Mouse (Mus musculus): ENCODE results near the gene Selenos. TPM values are rescaled to one million over a fixed set of nuclear protein-coding genes. Genes with fewer than 3 reads are reported as not detected.

The Selenos gene
- polyA plus RNA-seq, 1 experiment: 50.9 TPM

- Histone ChIP-seq H3K27me3 (ENCODE audit: control insufficient read depth, insufficient read depth, insufficient read length) (no peaks in the 10 kb centered on the region), H3ac (ENCODE audit: control insufficient read depth, insufficient read length) (no peak overlapping the region), H3K4me2 (ENCODE audit: low read depth) (no peak overlapping the region), H3K36me3 (ENCODE audit: control insufficient read depth, insufficient read depth) (no peaks in the 10 kb centered on the region), H3K4me3 (no peak overlapping the region), H3K79me2 (ENCODE audit: control insufficient read depth, insufficient read depth) (peaks cover 98% of the 10 kb centered on the region)
- TF ChIP-seq USF1 (IDR thresholded peaks at IDR 0.05; ENCODE audit: low read depth) (no peak), TCF12 (IDR thresholded peaks at IDR 0.05; ENCODE audit: insufficient read depth, poor library complexity, severe bottlenecking) (no peak), TCF3 (IDR thresholded peaks at IDR 0.05; ENCODE audit: insufficient read length, low read depth) (no peak), MAX (IDR thresholded peaks at IDR 0.05; ENCODE audit: low read depth) (no peak), POLR2A (IDR thresholded peaks at IDR 0.05; ENCODE audit: insufficient read length, low read depth) (no peak), MYOG (IDR thresholded peaks at IDR 0.05; ENCODE audit: control insufficient read depth in 1 of 3, insufficient read depth in 1 of 3, insufficient read length in 2 of 3, low read depth in 2 of 3) (no peak), REST (IDR thresholded peaks at IDR 0.05; ENCODE audit: insufficient read depth, insufficient read length) (no peak), MYOD1 (IDR thresholded peaks at IDR 0.05; ENCODE audit: control insufficient read depth in 1 of 3, insufficient read length in 2 of 3, low read depth in 2 of 3) (no peak), CEBPB (IDR thresholded peaks at IDR 0.05; ENCODE audit: insufficient read depth, poor library complexity, severe bottlenecking) (no peak), E2F4 (IDR thresholded peaks at IDR 0.05; ENCODE audit: insufficient read depth) (no peak), POLR2AphosphoS2 (IDR thresholded peaks at IDR 0.05; ENCODE audit: insufficient read length, low read depth) (no peak), SRF (IDR thresholded peaks at IDR 0.05; ENCODE audit: control insufficient read depth, insufficient read length, low read depth) (no peak)
Observed at GRCm38 (mm10) chr7:66118796-66119195, 39.3 kb downstream of the Selenos start.

DNA sequence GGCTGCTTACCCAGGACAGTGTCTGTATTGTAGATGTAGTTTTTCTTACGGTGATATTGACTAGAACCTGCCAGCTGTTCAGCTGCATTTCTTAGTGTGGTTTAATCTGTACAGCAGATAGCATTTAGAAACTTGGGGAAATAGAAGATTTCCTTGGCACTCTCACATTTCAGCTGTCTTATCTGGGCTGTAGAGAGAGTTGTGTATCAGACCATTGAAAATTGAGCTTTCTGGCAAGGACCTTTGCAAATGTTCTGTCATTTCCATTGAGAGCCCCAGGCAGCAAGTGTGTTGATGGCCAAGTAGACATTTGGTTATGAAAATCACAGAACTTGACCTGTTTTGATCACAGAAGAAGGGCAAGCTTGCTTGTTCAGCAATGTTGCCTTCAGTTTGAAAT lies 40.7 kb downstream of the Selenos start:
- H3K79me2 ChIP-seq (ENCODE audit: control insufficient read depth, insufficient read depth): peaks cover 98% of the 10 kb centered on the region
- TF ChIP-seq MAX (IDR thresholded peaks at IDR 0.05; ENCODE audit: low read depth) (no peak), MYOG (IDR thresholded peaks at IDR 0.05; ENCODE audit: control insufficient read depth in 1 of 3, insufficient read depth in 1 of 3, insufficient read length in 2 of 3, low read depth in 2 of 3) (peak in 1 of 3 experiments; percentile 23), MYOD1 (IDR thresholded peaks at IDR 0.05; ENCODE audit: control insufficient read depth in 1 of 3, insufficient read length in 2 of 3, low read depth in 2 of 3) (peak in 2 of 3 experiments; percentile 18 to 39)

DNA sequence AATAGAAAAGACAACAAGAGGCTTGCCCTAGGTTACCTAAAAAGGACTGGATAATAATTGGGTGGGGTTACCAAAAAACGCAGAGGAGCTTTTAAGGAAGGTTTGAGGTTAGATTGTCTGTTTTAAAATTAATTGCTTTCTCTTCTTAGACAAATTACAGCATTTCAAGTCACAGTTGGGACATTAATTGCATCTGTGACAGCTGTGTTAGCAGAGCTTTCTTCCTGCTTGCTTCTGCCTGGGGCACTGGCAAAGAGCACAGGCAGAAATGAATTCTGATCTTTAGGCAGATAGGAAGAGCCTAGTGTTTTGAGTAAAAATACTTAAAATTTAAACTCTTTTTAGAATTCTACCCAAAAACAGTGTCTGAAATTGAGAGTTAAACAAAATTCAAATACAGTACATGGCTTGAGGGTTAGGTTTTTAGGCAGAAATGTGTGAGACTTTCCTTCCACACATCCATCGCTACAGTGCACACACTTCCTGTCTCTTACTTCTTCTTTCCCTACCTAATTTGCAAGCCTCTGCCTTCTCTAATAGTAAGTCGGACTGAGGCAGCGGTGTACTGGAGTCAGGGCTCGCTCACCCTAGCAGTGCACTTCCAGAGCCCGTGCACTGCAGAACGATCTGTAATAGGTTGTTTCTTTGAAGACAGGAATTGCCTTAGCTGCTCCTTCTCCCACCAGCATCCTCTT lies 41.4 kb downstream of the Selenos start:
- Histone ChIP-seq H3K79me2 (ENCODE audit: control insufficient read depth, insufficient read depth) (peaks cover 98% of the 10 kb centered on the region), H3K27me3 (ENCODE audit: control insufficient read depth, insufficient read depth, insufficient read length) (no peaks in the 10 kb centered on the region), H3K36me3 (ENCODE audit: control insufficient read depth, insufficient read depth) (peaks cover 9% of the 10 kb centered on the region), H3ac (ENCODE audit: control insufficient read depth, insufficient read length) (no peak overlapping the region), H3K4me2 (ENCODE audit: low read depth) (peak overlapping the region; percentile 26), H3K4me3 (no peak overlapping the region)
- TF ChIP-seq MYOG (IDR thresholded peaks at IDR 0.05; ENCODE audit: control insufficient read depth in 1 of 3, insufficient read depth in 1 of 3, insufficient read length in 2 of 3, low read depth in 2 of 3) (no peak), SRF (IDR thresholded peaks at IDR 0.05; ENCODE audit: control insufficient read depth, insufficient read length, low read depth) (no peak), MYOD1 (IDR thresholded peaks at IDR 0.05; ENCODE audit: control insufficient read depth in 1 of 3, insufficient read length in 2 of 3, low read depth in 2 of 3) (no peak), MAX (IDR thresholded peaks at IDR 0.05; ENCODE audit: low read depth) (no peak), TCF3 (IDR thresholded peaks at IDR 0.05; ENCODE audit: insufficient read length, low read depth) (no peak), POLR2A (IDR thresholded peaks at IDR 0.05; ENCODE audit: insufficient read length, low read depth) (no peak), E2F4 (IDR thresholded peaks at IDR 0.05; ENCODE audit: insufficient read depth) (no peak), TCF12 (IDR thresholded peaks at IDR 0.05; ENCODE audit: insufficient read depth, poor library complexity, severe bottlenecking) (no peak), CEBPB (IDR thresholded peaks at IDR 0.05; ENCODE audit: insufficient read depth, poor library complexity, severe bottlenecking) (no peak), REST (IDR thresholded peaks at IDR 0.05; ENCODE audit: insufficient read depth, insufficient read length) (no peak), USF1 (IDR thresholded peaks at IDR 0.05; ENCODE audit: low read depth) (no peak), POLR2AphosphoS2 (IDR thresholded peaks at IDR 0.05; ENCODE audit: insufficient read length, low read depth) (no peak)

More for the DNA sequence above, 40.7 kb downstream of the Selenos start:
- Histone ChIP-seq H3K4me3 (no peak overlapping the region), H3ac (ENCODE audit: control insufficient read depth, insufficient read length) (no peak overlapping the region), H3K36me3 (ENCODE audit: control insufficient read depth, insufficient read depth) (peaks cover 2% of the 10 kb centered on the region), H3K4me2 (ENCODE audit: low read depth) (peak overlapping the region; percentile 26), H3K27me3 (ENCODE audit: control insufficient read depth, insufficient read depth, insufficient read length) (no peaks in the 10 kb centered on the region)

- no peaks in the 10 kb centered on the region for H3K27me3 ChIP-seq (ENCODE audit: control insufficient read depth, insufficient read depth, insufficient read length)
- H3K79me2 ChIP-seq (ENCODE audit: control insufficient read depth, insufficient read depth): peaks cover 100% of the 10 kb centered on the region
- TF ChIP-seq REST (IDR thresholded peaks at IDR 0.05; ENCODE audit: insufficient read depth, insufficient read length): no peak
- TF ChIP-seq MYOD1 (IDR thresholded peaks at IDR 0.05; ENCODE audit: control insufficient read depth in 1 of 3, insufficient read length in 2 of 3, low read depth in 2 of 3): no peak
- no peak for TF ChIP-seq SRF (IDR thresholded peaks at IDR 0.05; ENCODE audit: control insufficient read depth, insufficient read length, low read depth)
- TF ChIP-seq E2F4 (IDR thresholded peaks at IDR 0.05; ENCODE audit: insufficient read depth): no peak
- TF ChIP-seq TCF3 (IDR thresholded peaks at IDR 0.05; ENCODE audit: insufficient read length, low read depth): no peak
- no peak for TF ChIP-seq POLR2A (IDR thresholded peaks at IDR 0.05; ENCODE audit: insufficient read length, low read depth)
- no peak for TF ChIP-seq MAX (IDR thresholded peaks at IDR 0.05; ENCODE audit: low read depth)
- no peak for TF ChIP-seq USF1 (IDR thresholded peaks at IDR 0.05; ENCODE audit: low read depth)
- TF ChIP-seq CEBPB (IDR thresholded peaks at IDR 0.05; ENCODE audit: insufficient read depth, poor library complexity, severe bottlenecking): no peak
- TF ChIP-seq TCF12 (IDR thresholded peaks at IDR 0.05; ENCODE audit: insufficient read depth, poor library complexity, severe bottlenecking): no peak
- no peak for TF ChIP-seq MYOG (IDR thresholded peaks at IDR 0.05; ENCODE audit: control insufficient read depth in 1 of 3, insufficient read depth in 1 of 3, insufficient read length in 2 of 3, low read depth in 2 of 3)
- no peak for TF ChIP-seq POLR2AphosphoS2 (IDR thresholded peaks at IDR 0.05; ENCODE audit: insufficient read length, low read depth)
- H3K4me3 ChIP-seq: no peak overlapping the region
- no peak overlapping the region for H3K4me2 ChIP-seq (ENCODE audit: low read depth)
- peaks cover 14% of the 10 kb centered on the region for H3K36me3 ChIP-seq (ENCODE audit: control insufficient read depth, insufficient read depth)
- no peak overlapping the region for H3ac ChIP-seq (ENCODE audit: control insufficient read depth, insufficient read length)
Observed at GRCm38 (mm10) chr7:66124551-66124968, 45.1 kb downstream of the Selenos start.
